In genomic region chr2:72477221-72477620, GRCm38 (mm10) we compare ENCODE assay signal across 8 mouse cellular contexts. TPM values are rescaled to one million over a fixed set of nuclear protein-coding genes. Genes with fewer than 3 reads are reported as not detected.
DNase-seq lines count a peak whose midpoint lies in the region; ATAC-seq and TF ChIP-seq lines count a peak whose summit lies in the region.

No protein-coding gene starts in this region.

- no peak overlapping the region for H3K27ac ChIP-seq in lung, embryonic 15.5 days
- H3K27ac ChIP-seq in forebrain, embryonic 10.5 days, result peak overlapping the region; percentile 99
- H3K27ac ChIP-seq in kidney, postnatal 0 days, result no peak overlapping the region
- H3K27ac ChIP-seq in neural tube, embryonic 13.5 days (replicated peaks), result no peak overlapping the region

- no peaks in the 10 kb centered on the region for H3K27me3 ChIP-seq in lung, embryonic 15.5 days
- peaks cover 25% of the 10 kb centered on the region for H3K27me3 ChIP-seq in forebrain, embryonic 10.5 days (ENCODE audit: poor library complexity, severe bottlenecking)
- no peaks in the 10 kb centered on the region for H3K27me3 ChIP-seq in kidney, postnatal 0 days (ENCODE audit: insufficient read depth, low read length)
- H3K27me3 ChIP-seq in neural tube, embryonic 13.5 days, result peaks cover 20% of the 10 kb centered on the region

- no peak for TF ChIP-seq CTCF in kidney, postnatal 0 days (IDR thresholded peaks at IDR 0.05; ENCODE audit: low read depth)

- peak overlapping the region; percentile 64 for H3K9ac ChIP-seq in lung, embryonic 15.5 days
- peak overlapping the region; percentile 79 for H3K9ac ChIP-seq in kidney, postnatal 0 days (ENCODE audit: low read depth, low read length)
- peak overlapping the region; percentile 76 for H3K9ac ChIP-seq in neural tube, embryonic 13.5 days

- ATAC-seq in lung, embryonic 15.5 days (ENCODE audit: borderline replicate concordance, extremely low read depth, low FRiP score, low TSS enrichment), result no peak
- ATAC-seq in kidney, postnatal 0 days (replicated peaks; ENCODE audit: low FRiP score, low read depth), result no peak
- ATAC-seq in neural tube, embryonic 13.5 days (ENCODE audit: low read depth), result no peak

- under 1% methylated on average over 11 of the region's 11 CpGs for WGBS in lung, embryonic 15.5 days
- 3% methylated on average over 11 of the region's 11 CpGs for WGBS in forebrain, embryonic 10.5 days
- 1% methylated on average over 11 of the region's 11 CpGs for WGBS in kidney, postnatal 0 days
- 2% methylated on average over 11 of the region's 11 CpGs for WGBS in neural tube, embryonic 13.5 days

- H3K4me1 ChIP-seq in lung, embryonic 15.5 days, result peaks cover 33% of the 10 kb centered on the region
- H3K4me1 ChIP-seq in forebrain, embryonic 10.5 days, result peaks cover 65% of the 10 kb centered on the region
- H3K4me1 ChIP-seq in kidney, postnatal 0 days (replicated peaks; ENCODE audit: insufficient read depth, low read length), result peaks cover 13% of the 10 kb centered on the region; the same call in 1 of the 2 replicates
- H3K4me1 ChIP-seq in neural tube, embryonic 13.5 days (replicated peaks), result peaks cover 36% of the 10 kb centered on the region

- no peak for DNase-seq in lung, adult 18-20 months
- DNase-seq in forebrain, embryonic 10.5 days (ENCODE audit: extremely low spot score, low spot score), result no peak
- peak; percentile 40 for DNase-seq in kidney, postnatal 0 days (ENCODE audit: low spot score)
- no peak for DNase-seq in ovary, adult 18-20 months (ENCODE audit: low spot score)
- DNase-seq in layer of hippocampus, adult 18-20 months (ENCODE audit: low spot score in 2 of 2), result no peak
- DNase-seq in right cerebral cortex, adult 2 months (ENCODE audit: low spot score in 2 of 2), result no peak

- peak overlapping the region; percentile 69 for H3K4me3 ChIP-seq in lung, embryonic 15.5 days
- H3K4me3 ChIP-seq in forebrain, embryonic 10.5 days, result peak overlapping the region; percentile 74
- peak overlapping the region; percentile 83 for H3K4me3 ChIP-seq in kidney, postnatal 0 days (replicated peaks; ENCODE audit: low read depth, low read length)
- H3K4me3 ChIP-seq in neural tube, embryonic 13.5 days, result peak overlapping the region; percentile 85

- H3K36me3 ChIP-seq in lung, embryonic 15.5 days, result peaks cover 31% of the 10 kb centered on the region
- H3K36me3 ChIP-seq in forebrain, embryonic 10.5 days (replicated peaks), result peaks cover 37% of the 10 kb centered on the region
- H3K36me3 ChIP-seq in kidney, postnatal 0 days (ENCODE audit: insufficient read depth, low read length), result peaks cover 7% of the 10 kb centered on the region; the same call in 1 of the 2 replicates
- H3K36me3 ChIP-seq in neural tube, embryonic 13.5 days, result peaks cover 8% of the 10 kb centered on the region; the same call in 1 of the 2 replicates

- no peaks in the 10 kb centered on the region for H3K9me3 ChIP-seq in lung, embryonic 15.5 days
- no peaks in the 10 kb centered on the region for H3K9me3 ChIP-seq in forebrain, embryonic 10.5 days
- no peaks in the 10 kb centered on the region for H3K9me3 ChIP-seq in kidney, postnatal 0 days (replicated peaks; ENCODE audit: low read length)
- no peaks in the 10 kb centered on the region for H3K9me3 ChIP-seq in neural tube, embryonic 13.5 days

- peak overlapping the region; percentile 70 for H3K4me2 ChIP-seq in lung, embryonic 15.5 days
- H3K4me2 ChIP-seq in kidney, postnatal 0 days (ENCODE audit: low read length), result peak overlapping the region; percentile 91
- peak overlapping the region; percentile 91 for H3K4me2 ChIP-seq in neural tube, embryonic 13.5 days

RNA-seq across cellular contexts. Expression of gene Cdca7, which starts 1.3 kb away (rescaled TPM):
- 149 and 157 TPM in 2 replicates for polyA plus RNA-seq in lung, embryonic 15.5 days (2015; fragmentation: Nextera tagmentation; extraction: Ambion mirVana)
- 280 and 291 TPM in 2 replicates for polyA plus RNA-seq in forebrain, embryonic 10.5 days (2016; fragmentation: Nextera tagmentation; extraction: Ambion mirVana)
- 73.6 and 88.7 TPM in 2 replicates for polyA plus RNA-seq in kidney, postnatal 0 days (2015; fragmentation: Nextera tagmentation; extraction: Ambion mirVana)
- polyA plus RNA-seq in neural tube, embryonic 13.5 days (2015; fragmentation: Nextera tagmentation; extraction: Ambion mirVana), result 24.6 and 36.4 TPM in 2 replicates
- 1 to 10 TPM; 4.7 to 5.0 TPM for total RNA-seq in layer of hippocampus, adult 18-20 months (2021)
